Mouse (Mus musculus) bone marrow, adult 2 months (tissue): ENCODE results near the gene Upf3a. TPM values are rescaled to one million over a fixed set of nuclear protein-coding genes. Genes with fewer than 3 reads are reported as not detected.
"Not testable (repeated sequence)": the region's sequence is repeated elsewhere in the genome, so short reads cannot be mapped to it uniquely, and the experiment has no call there.

Experiments
- H3K27ac ChIP-seq: fragments of 200-500 bp; 2 replicates; pipeline ENCODE4 v1.5.1; 2012; ENCODE audit warnings: low read depth, mild to moderate bottlenecking, control low read depth, inconsistent platforms, low read length; ENCODE audit not compliant: control insufficient read depth, poor library complexity, insufficient read depth
- H3K4me1 ChIP-seq: fragments of 200-500 bp; 2 replicates; pipeline ENCODE4 v1.6.1; 2011; ENCODE audit warnings: low read length; ENCODE audit not compliant: control insufficient read depth, insufficient read depth
- H3K4me3 ChIP-seq: fragments of 200-500 bp; replicated peaks from 2 replicates; pipeline ENCODE3; 2011; ENCODE audit warnings: mild to moderate bottlenecking, low read depth, low read length, control low read depth; ENCODE audit not compliant: control insufficient read depth
- CTCF ChIP-seq: fragments of 200-500 bp; IDR thresholded peaks from 2 replicates; pipeline ENCODE4 v1.5.1; 2011; ENCODE audit warnings: low read length, control low read depth; ENCODE audit not compliant: control insufficient read depth, insufficient read depth
- POLR2A ChIP-seq: fragments of 200-500 bp; IDR thresholded peaks from 2 replicates; pipeline ENCODE4 v1.6.1; 2011; ENCODE audit warnings: low read depth, mild to moderate bottlenecking, control low read depth, low read length, borderline replicate concordance; ENCODE audit not compliant: control insufficient read depth
- WGBS: fragments of 180-500 bp; shearing (Covaris S2); methylation state at CpG from one replicate; pipeline ENCODE4 v1.1.7; 2018; 5-methylcytosine and 5-hydroxymethylcytosine counted together
- polyA plus RNA-seq: library from polyadenylated mRNA; stranded (reverse); fragments of >200 nt; gene quantifications from 2 replicates; pipeline ENCODE4 v1.2.4, GENCODE M21; 2011; ENCODE audit warnings: low replicate concordance; ENCODE audit not compliant: missing spikeins, insufficient read depth, insufficient read length

Gene Upf3a
- polyA plus RNA-seq = 17.5 and 19.9 TPM in 2 replicates

DNA sequence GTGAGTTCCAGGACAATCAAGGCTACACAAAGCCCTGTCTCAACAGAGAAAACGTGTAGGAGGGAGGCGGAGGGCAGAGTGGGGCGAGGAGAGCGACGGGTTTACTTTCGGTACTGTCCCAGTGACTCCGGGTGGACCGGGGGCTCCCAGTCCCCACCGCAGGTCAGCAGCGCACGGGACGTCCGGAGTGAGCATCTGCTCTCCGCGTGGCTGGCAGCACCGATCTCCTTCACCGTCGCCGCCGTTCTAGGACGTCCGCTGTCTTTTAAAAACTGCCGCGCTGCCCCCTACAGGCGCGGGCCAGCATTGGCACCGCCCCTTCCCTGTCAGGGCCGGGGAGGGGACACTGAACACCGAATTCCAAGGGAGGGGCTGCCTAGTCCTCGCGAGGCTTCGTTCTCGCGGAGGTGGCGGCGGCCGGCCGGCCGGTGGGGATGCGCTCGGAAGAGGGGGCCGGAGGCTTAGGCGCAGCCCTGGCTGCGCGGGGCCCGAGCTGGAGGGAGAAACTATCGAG is at the start of gene Upf3a:
Upf3a (plus strand) TSS at position 366 of the 514 bp plus-strand sequence.
- Histone ChIP-seq H3K27ac (peak within 1 kb of the TSS; percentile 99), H3K4me1 (peaks cover 1% of the 10 kb centered on the region; the same call in 1 of the 2 replicates), H3K4me3 (peak within 1 kb of the TSS; percentile 98)
- TF ChIP-seq POLR2A = peak; percentile 59; the same call in 1 of the 2 replicates
- peak; percentile 74 for TF ChIP-seq CTCF
- WGBS = under 1% methylated on average over 47 of the region's 47 CpGs

DNA sequence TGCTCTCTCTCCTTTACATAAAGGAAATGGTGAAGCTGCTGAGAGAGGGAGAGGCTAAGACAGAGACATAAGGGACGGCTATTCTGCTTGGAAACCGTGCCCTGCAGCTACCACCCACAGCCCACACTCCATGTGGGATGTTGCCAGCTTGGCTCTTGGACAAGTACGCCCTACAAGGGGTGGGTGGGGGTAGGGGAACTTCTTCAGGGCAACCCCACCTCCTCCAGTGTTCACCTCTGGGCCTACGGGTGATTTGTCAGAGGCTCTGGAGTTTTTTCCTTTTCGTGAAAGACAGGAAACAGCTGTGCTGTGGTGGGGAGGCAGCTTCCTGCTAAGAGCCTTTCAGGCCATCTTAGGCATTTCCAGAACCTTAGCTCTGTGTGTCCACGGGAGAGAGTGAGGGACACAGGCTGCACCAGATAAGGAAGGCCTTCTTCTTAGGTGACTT is 45.1 kb upstream of the Upf3a start:
- Histone ChIP-seq H3K4me3 (no peak overlapping the region), H3K4me1 (peaks cover 1% of the 10 kb centered on the region), H3K27ac (no peak overlapping the region; the same call in 1 of the 2 replicates)
- WGBS = 2% methylated on average over 6 of the region's 6 CpGs
- TF ChIP-seq CTCF (no peak), POLR2A (no peak)

DNA sequence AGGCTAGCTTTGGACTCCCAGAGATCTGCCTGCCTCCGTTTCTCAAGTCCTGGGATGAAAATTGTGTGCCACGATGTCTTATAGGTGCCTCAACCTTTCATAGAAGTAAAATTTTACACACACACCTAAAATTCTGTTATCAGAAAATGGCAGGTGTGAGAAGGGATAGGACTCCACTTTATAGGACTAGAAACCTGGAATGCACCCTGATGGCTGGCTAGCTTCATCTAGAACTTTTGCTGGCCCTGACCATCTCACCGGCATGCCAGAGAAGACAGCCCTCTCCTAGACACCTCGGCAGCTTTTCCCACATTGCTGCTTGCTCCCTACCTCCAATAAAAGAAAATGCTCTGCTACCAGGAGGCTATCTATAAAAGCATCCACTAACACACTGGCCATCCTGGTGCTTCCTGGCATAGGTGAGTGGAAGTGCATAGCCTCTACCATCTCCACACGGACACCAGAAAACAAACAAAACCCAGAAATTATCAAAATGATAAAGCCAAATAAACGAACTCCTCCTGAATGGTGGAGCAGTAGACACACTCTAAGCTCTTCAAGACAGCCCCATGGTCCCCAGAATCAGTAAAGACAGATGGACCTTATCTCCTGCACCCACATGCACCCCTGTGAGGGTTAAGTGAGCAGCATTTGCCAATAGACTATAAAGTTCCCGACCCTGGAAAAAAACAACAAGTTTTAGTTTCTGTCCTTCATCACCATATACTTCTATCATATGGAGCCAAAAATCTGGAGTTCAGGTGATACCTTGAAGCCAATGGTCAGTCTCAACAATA is 44.4 kb upstream of the Upf3a start:
- H3K27ac ChIP-seq = peak overlapping the region; percentile 70
- H3K4me1 ChIP-seq = peaks cover 1% of the 10 kb centered on the region
- 39% methylated on average over 7 of the region's 7 CpGs for WGBS
- TF ChIP-seq CTCF = no peak
- no peak for TF ChIP-seq POLR2A
- no peak overlapping the region for H3K4me3 ChIP-seq

DNA sequence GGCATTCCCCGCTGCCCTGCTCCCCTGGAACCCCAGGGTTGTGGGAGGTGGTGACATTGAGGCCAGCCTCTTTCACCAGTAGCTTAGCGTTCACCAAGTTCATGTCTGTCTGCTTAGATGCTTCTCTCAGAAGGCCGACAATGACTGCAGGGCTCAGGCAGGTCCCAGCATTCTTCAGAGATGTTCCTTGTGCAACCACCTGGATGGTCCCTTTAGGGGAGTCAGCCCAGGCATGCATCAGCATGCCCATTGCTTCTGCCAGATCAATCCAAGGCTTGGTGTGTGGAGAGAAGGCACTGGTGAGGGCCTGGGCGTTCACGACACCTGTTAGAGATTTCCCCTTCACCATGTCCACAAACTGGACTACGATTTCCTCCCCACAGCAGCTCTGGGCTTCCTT is 39.2 kb upstream of the Upf3a start:
- not testable (repeated sequence) for H3K4me3 ChIP-seq, H3K27ac ChIP-seq, H3K4me1 ChIP-seq
- WGBS = 87% methylated on average over 6 of the region's 6 CpGs

DNA sequence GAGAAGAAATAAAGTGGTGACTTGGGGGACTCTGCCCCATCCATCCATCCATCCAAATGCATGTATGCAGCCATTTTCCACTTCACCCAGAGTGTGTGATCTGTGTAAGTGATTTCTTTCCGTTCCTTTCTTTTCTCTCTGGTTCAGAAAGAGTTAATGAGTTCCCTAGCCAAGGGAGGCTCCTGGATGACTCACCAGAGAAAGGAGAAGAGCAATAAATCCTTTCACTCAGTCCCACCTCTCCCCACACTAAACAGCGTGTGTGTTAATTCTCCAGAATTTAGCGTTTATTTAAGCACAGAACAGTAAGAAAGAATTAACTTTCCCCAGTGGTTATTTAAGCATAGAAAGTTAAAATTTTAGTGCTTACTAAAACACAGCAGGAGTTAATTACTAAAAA is 37.8 kb upstream of the Upf3a start:
- Histone ChIP-seq H3K4me3 (no peak overlapping the region), H3K27ac (no peak overlapping the region), H3K4me1 (no peaks in the 10 kb centered on the region)
- TF ChIP-seq POLR2A = no peak
- TF ChIP-seq CTCF = no peak
- WGBS = 35% methylated on average over 3 of the region's 3 CpGs

DNA sequence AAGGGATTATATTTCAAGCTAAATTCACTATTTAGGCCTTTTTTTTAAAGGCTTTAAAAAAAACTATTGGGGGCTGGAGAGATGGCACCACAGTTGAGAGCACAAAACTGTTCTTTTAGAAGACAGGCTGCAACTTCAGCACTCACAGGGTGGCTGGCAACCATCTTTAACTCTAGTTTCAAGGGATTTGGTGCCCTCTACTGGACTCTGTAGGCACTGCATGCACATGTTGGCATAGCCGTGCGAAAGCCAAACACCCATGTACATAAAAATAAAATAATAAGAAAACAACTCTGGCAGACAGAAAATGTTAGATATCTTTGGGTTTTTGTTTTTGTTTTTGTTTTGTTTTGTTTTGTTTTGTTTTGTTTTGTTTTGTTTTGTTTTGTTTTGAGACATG is 31.7 kb upstream of the Upf3a start:
- Histone ChIP-seq H3K4me1 (no peaks in the 10 kb centered on the region), H3K27ac (no peak overlapping the region), H3K4me3 (no peak overlapping the region)
- 16% methylated on average over 2 of the region's 2 CpGs for WGBS
- TF ChIP-seq CTCF = peak; percentile 71
- no peak for TF ChIP-seq POLR2A

DNA sequence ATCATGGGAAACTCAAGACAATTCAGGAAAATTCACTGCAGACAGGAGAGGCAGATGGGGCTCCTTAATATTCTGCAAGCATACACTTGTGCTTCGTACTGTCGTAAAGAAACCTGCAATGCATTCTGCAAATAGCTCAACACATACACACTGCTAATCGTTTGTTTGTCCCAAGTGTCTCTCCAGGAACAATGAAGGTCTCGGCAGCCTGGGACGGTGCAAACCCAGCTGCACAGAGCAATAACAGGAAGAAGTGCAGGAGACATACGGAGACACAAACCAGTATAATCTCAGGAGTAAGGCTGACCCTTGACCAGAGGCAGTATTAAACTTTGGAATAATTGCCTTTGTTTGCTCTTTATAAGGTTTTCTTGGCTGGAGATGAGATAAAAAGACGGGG is 28.9 kb upstream of the Upf3a start:
- Histone ChIP-seq H3K27ac (no peak overlapping the region), H3K4me3 (no peak overlapping the region), H3K4me1 (no peaks in the 10 kb centered on the region)
- WGBS = 75% methylated on average over 7 of the region's 7 CpGs
- TF ChIP-seq POLR2A (no peak), CTCF (no peak)

DNA sequence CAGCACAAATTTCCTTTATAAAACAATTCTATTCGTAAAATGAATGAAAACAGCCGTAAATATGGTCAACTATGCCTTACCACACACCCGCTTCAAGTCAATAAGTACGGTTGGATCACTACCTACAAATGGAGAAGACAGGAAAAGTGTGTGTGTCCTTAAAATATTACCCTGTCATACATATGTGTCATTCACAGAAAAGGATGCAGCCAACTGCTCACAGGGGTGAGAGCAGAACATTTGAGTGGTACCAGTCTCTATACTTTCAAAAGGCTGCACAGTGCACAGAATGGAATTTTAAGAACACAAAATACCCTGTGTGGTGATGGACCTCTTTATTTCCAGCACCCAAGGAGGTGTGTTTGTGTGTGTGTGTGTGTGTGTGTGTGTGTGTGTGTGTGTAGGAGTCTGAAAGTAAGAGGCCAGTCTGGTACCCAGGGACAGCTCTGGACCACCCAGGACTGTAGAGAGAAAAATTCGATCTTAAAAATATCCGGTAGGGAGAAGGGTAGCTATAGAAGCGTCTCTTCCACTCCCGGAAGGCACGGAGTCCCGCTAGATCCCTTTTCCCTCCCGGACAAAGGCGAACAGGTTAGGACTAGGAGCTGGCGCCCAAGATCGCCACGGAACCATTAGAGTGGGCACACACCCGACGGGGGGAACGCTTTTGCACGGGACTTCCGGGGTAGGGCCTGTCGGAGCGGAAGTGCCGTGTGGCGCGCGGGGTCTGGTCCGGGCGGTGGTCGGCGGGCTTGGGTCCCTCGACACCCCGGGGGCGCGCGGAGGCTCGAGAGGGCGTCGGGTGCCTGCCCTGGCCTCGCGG is 28.2 kb upstream of the Upf3a start, which contains the start of gene Cdc16:
Cdc16 (plus strand) TSS at position 695 of the 823 bp plus-strand sequence.
- Histone ChIP-seq H3K4me3 (peak within 1 kb of the TSS; percentile 76), H3K4me1 (no peaks in the 10 kb centered on the region), H3K27ac (peak within 1 kb of the TSS; percentile 77)
- TF ChIP-seq CTCF (no peak; the same call in 1 of the 2 replicates), POLR2A (peak; percentile 71; the same call in 1 of the 2 replicates)
- WGBS = 10% methylated on average over 40 of the region's 40 CpGs
